Mouse (Mus musculus) kidney, embryonic 16.5 days (tissue): Measurements from ENCODE around the gene Ttc26. TPM values are rescaled to one million over a fixed set of nuclear protein-coding genes. Genes with fewer than 3 reads are reported as not detected.
A peak's percentile ranks its signal among the peaks of the same experiment; 100 is the strongest.
"Not testable (repeated sequence)": the region's sequence is repeated elsewhere in the genome, so short reads cannot be mapped to it uniquely, and the experiment has no call there.

Experiments used
- ATAC-seq: fragments of 200-750 bp; cut with Nextera tagmentation; 2 replicates; pipeline ENCODE4 v1.8.0; 2017; ENCODE audit warnings: moderate TSS enrichment; ENCODE audit not compliant: low FRiP score, low TSS enrichment
- H3K27ac ChIP-seq: fragments of 300-500 bp; sonication (generic); 2 replicates; pipeline ENCODE4 v1.5.1; 2014; ENCODE audit warnings: low read length
- H3K27me3 ChIP-seq: fragments of 300-500 bp; sonication (generic); 2 replicates; pipeline ENCODE4 v1.6.1; 2014; ENCODE audit warnings: low read length, control low read depth, mixed read lengths; ENCODE audit not compliant: insufficient read depth
- H3K36me3 ChIP-seq: fragments of 300-500 bp; sonication (generic); 2 replicates; pipeline ENCODE4 v1.6.1; 2014; ENCODE audit warnings: low read length, control low read depth, mixed read lengths; ENCODE audit not compliant: insufficient read depth
- H3K4me1 ChIP-seq: fragments of 300-500 bp; sonication (generic); 2 replicates; pipeline ENCODE4 v1.6.1; 2014; ENCODE audit warnings: low read length, control low read depth, mixed read lengths; ENCODE audit not compliant: insufficient read depth
- H3K4me2 ChIP-seq: fragments of 300-500 bp; sonication (generic); replicated peaks from 2 replicates; pipeline ENCODE4 v1.6.1; 2014; ENCODE audit warnings: low read depth, low read length
- H3K4me3 ChIP-seq: fragments of 300-500 bp; sonication (generic); 2 replicates; pipeline ENCODE4 v1.5.1; 2014; ENCODE audit warnings: mild to moderate bottlenecking, low read length
- H3K9ac ChIP-seq: fragments of 300-500 bp; sonication (generic); replicated peaks from 2 replicates; pipeline ENCODE4 v1.6.1; 2014; ENCODE audit warnings: low read length
- H3K9me3 ChIP-seq: fragments of 300-500 bp; sonication (generic); 2 replicates; pipeline ENCODE4 v1.6.1; 2016; ENCODE audit warnings: low read length, control low read depth
- WGBS: fragments of 180-500 bp; shearing (Covaris S2); extraction: QIAGEN DNeasy Blood & Tissue Kit; methylation state at CpG from one replicate; pipeline ENCODE4 v1.1.7; 2014; 5-methylcytosine and 5-hydroxymethylcytosine counted together
- polyA plus RNA-seq: library from polyadenylated mRNA; unstranded; fragments of >200 nt; fragmentation: Nextera tagmentation; extraction: Ambion mirVana; gene quantifications from 2 replicates; pipeline ENCODE4 v1.2.1, GENCODE M21; 2015

Gene Ttc26
- polyA plus RNA-seq, 1 experiment from 2014 or later: 7.9 TPM

DNA sequence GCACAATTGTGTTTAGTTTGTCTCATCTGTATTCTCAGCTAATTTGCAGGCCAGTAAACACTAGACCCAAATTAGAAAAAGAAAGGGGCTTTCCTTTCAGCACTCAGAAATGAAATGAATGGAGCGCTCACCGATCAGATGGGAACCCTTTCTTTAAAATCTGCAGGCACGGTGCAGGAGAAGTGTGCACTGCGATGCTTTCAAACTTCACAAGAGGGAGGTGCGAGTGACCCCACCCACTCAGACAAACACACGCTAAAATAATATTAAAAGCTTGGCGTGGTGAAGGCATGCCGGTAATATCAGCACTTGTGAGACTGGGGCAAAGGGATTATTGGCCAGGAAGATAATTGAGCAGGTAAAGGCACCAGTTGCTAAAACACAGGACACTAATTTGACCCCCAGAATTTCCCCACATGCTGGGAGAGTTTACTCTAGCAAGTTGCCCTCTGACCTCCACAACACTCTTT lies 25.9 kb upstream of the Ttc26 start:
- no peak overlapping the region for H3K9ac ChIP-seq
- H3K4me2 ChIP-seq: peak overlapping the region; percentile 77; the same call in 1 of the 2 replicates
- no peak overlapping the region for H3K27ac ChIP-seq
- H3K27me3 ChIP-seq: peaks cover 58% of the 10 kb centered on the region
- no peaks in the 10 kb centered on the region for H3K9me3 ChIP-seq
- WGBS: 6% methylated on average over 8 of the region's 8 CpGs
- H3K36me3 ChIP-seq: no peaks in the 10 kb centered on the region
- ATAC-seq: no peak
- H3K4me3 ChIP-seq: peak overlapping the region; percentile 68
- H3K4me1 ChIP-seq: peaks cover 11% of the 10 kb centered on the region; the same call in 1 of the 2 replicates

GRCm38 (mm10) chr6:38355862-38356261 lies 25.4 kb upstream of the Ttc26 start:
- no peak overlapping the region for H3K27ac ChIP-seq
- H3K4me1 ChIP-seq: peaks cover 11% of the 10 kb centered on the region; the same call in 1 of the 2 replicates
- 20% methylated on average over 7 of the region's 7 CpGs for WGBS
- no peak overlapping the region for H3K4me3 ChIP-seq
- H3K4me2 ChIP-seq: no peak overlapping the region
- peaks cover 54% of the 10 kb centered on the region for H3K27me3 ChIP-seq
- H3K9ac ChIP-seq: no peak overlapping the region
- ATAC-seq: no peak
- no peaks in the 10 kb centered on the region for H3K9me3 ChIP-seq
- no peaks in the 10 kb centered on the region for H3K36me3 ChIP-seq

DNA sequence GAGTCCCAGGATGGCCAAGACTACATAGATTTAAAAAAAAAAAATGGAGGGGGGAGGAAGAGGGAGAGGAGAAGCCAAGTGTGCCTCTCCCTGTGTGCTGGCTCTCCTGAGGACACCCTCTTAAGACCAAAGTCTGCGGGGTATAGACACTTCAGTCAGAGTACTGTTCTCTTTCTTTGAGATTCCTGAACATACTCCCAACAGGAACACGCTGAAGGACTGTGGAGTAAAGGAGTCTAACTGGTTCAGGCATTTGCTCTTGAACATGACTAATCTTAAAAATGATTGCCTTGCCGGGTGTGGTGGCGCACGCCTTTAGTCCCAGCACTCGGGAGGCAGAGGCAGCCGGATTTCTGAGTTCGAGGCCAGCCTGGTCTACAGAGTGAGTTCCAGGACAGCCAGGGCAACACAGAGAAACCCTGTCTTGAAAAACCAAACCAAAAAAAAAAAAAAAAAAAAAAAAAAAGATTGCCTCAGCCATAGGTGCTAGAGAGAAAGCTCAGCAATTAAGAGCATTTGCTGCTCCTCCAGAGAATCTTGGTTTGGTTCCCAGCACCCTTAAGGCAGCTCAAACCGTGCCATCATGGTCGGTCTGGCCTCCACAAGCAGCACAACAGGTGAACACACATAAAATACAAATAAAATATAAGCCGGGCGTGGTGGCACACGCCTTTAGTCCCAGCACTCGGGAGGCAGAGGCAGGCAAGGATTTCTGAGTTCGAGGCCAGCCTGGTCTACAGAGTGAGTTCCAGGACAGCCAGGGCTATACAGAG lies 24.4 kb upstream of the Ttc26 start:
- not testable (repeated sequence) for H3K36me3 ChIP-seq, H3K27ac ChIP-seq, H3K9ac ChIP-seq, ATAC-seq, H3K4me3 ChIP-seq, H3K4me2 ChIP-seq, H3K9me3 ChIP-seq
- 81% methylated on average over 15 of the region's 15 CpGs for WGBS
- peaks cover 47% of the 10 kb centered on the region for H3K27me3 ChIP-seq
- peaks cover 11% of the 10 kb centered on the region; the same call in 1 of the 2 replicates for H3K4me1 ChIP-seq

DNA sequence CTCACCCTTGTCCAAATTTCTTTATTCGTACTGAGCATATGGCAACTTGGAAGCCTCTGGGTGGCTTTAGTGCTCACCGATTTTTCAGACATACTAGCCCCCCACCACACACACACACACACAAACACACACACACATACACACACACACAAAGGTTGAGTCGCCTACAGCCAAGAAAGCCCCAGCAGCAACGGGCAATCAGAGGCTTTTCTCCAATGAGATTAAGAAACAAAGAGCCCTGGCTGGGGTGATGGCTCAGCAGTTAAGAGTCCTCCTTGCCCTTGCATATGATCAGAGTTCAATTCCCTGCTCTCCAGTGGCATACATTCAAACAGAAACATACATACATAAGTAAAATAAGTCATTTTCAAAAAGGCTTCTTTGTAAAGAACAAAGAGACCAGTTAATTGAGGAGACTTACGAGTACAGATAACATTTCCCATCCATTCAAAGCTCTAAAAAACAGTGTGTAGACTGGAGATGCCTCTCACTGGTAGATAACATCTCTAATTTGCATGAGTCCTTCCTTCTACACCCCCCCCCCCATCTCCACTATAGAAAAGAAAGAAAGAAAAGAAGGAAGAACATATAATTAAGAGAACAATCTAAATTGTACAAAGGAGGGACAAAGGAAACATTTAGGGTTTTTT lies 23.5 kb upstream of the Ttc26 start:
- peaks cover 11% of the 10 kb centered on the region; the same call in 1 of the 2 replicates for H3K4me1 ChIP-seq
- H3K27ac ChIP-seq: no peak overlapping the region
- WGBS: 72% methylated on average over 5 of the region's 5 CpGs
- no peaks in the 10 kb centered on the region for H3K9me3 ChIP-seq
- H3K4me2 ChIP-seq: no peak overlapping the region
- no peak for ATAC-seq
- peaks cover 39% of the 10 kb centered on the region for H3K27me3 ChIP-seq
- H3K36me3 ChIP-seq: no peaks in the 10 kb centered on the region
- no peak overlapping the region for H3K9ac ChIP-seq
- H3K4me3 ChIP-seq: no peak overlapping the region

DNA sequence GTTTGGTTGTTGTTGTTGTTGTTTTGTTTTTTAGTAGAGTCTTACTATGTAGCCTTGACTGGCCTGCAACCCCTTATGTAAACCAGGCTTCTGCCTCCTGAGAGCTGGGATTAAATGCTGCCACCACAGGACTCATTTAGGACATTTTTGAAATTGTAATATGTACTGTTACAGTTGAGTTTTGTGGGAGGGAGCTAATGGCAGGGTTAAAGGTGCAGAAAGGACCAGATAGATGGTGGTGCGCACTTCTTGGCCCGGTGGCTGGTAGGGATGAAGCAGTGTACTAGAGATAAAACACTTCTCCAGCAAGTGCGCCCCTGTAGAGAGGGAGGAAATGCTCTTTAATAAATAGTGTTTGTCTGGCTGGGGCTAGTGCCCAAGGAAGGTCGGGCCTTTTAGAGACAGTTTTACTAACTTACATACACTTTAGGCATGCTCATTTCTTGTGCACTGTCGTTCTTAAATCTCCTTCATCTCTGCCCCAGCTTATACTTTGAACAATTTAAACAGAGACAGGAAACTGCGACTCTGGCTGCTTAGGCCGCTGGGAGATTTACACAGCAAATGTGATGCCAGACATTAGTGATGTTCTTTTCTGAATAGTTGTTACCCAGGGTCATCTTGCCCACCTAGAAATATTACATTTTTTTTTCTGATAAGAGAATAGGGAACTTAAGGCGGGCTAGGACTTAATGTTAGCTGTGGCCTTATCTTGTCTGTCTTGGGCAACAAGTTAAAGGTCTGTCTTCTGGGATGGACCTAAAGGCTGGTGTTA lies 22.8 kb upstream of the Ttc26 start:
- Histone ChIP-seq H3K9ac (no peak overlapping the region), H3K4me2 (no peak overlapping the region), H3K27me3 (peaks cover 32% of the 10 kb centered on the region), H3K9me3 (no peaks in the 10 kb centered on the region), H3K4me1 (peaks cover 7% of the 10 kb centered on the region; the same call in 1 of the 2 replicates), H3K36me3 (no peaks in the 10 kb centered on the region), H3K27ac (no peak overlapping the region), H3K4me3 (no peak overlapping the region)
- no peak for ATAC-seq
- WGBS: 66% methylated on average over 8 of the region's 8 CpGs

GRCm38 (mm10) chr6:38359044-38359735 lies 22.1 kb upstream of the Ttc26 start:
- peaks cover 27% of the 10 kb centered on the region for H3K27me3 ChIP-seq
- not testable (repeated sequence) for H3K9ac ChIP-seq, H3K9me3 ChIP-seq, H3K36me3 ChIP-seq, H3K4me3 ChIP-seq, ATAC-seq, H3K4me1 ChIP-seq, H3K27ac ChIP-seq, H3K4me2 ChIP-seq
- 96% methylated on average over 10 of the region's 11 CpGs for WGBS

- Histone ChIP-seq H3K4me1 (no peaks in the 10 kb centered on the region), H3K27ac (no peak overlapping the region), H3K36me3 (no peaks in the 10 kb centered on the region), H3K27me3 (peaks cover 20% of the 10 kb centered on the region), H3K9me3 (no peaks in the 10 kb centered on the region), H3K4me2 (no peak overlapping the region), H3K4me3 (no peak overlapping the region), H3K9ac (no peak overlapping the region)
- WGBS: 75% methylated on average over 12 of the region's 12 CpGs
- 0 out of 2 replicates have a peak, but pooled peaks have one; percentile 15 for ATAC-seq
These were observed 21.4 kb upstream of the Ttc26 start for GRCm38 (mm10) chr6:38359736-38360499.

DNA sequence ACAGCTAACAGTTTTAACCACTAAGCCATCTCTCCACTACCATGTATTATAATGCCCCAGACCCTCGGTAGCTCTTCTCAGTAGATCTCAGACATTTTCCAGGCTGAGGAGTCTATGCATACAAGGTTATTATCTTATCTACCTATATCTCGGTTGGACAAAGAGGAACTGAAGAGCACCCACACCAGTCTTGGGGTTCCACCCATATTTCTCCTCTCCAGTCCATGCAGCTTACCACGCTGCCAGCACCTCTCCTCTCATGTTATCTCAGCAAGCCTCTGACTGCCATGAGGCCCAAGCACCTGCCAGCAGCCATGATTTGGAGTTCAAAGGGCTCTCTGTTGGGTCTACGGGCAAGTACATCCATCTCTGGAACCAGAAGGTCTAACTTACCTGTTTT lies 20.2 kb upstream of the Ttc26 start:
- Histone ChIP-seq H3K9ac (no peak overlapping the region), H3K4me2 (no peak overlapping the region), H3K27ac (no peak overlapping the region), H3K4me1 (no peaks in the 10 kb centered on the region), H3K27me3 (peaks cover 8% of the 10 kb centered on the region), H3K4me3 (no peak overlapping the region), H3K9me3 (no peaks in the 10 kb centered on the region), H3K36me3 (no peaks in the 10 kb centered on the region)
- ATAC-seq: no peak
- 81% methylated on average over 4 of the region's 4 CpGs for WGBS

GRCm38 (mm10) chr6:38361937-38362336 lies 19.3 kb upstream of the Ttc26 start:
- Histone ChIP-seq H3K27me3 (0 out of 2 replicates have a peak, but pooled peaks cover 4% of the 10 kb centered on the region), H3K4me3 (no peak overlapping the region), H3K4me1 (no peaks in the 10 kb centered on the region), H3K9me3 (0 out of 2 replicates have a peak, but pooled peaks cover 3% of the 10 kb centered on the region), H3K36me3 (no peaks in the 10 kb centered on the region), H3K4me2 (no peak overlapping the region), H3K27ac (no peak overlapping the region), H3K9ac (no peak overlapping the region)
- 49% methylated on average over 1 of the region's 1 CpGs for WGBS
- ATAC-seq: no peak
